Mouse (Mus musculus) adrenal gland, adult 18-20 months (tissue): ENCODE measurements around the gene Gtf2h3. TPM values are rescaled to one million over a fixed set of nuclear protein-coding genes. Genes with fewer than 3 reads are reported as not detected.
"Not testable (repeated sequence)": the region's sequence is repeated elsewhere in the genome, so short reads cannot be mapped to it uniquely, and the experiment has no call there.

ENCODE experiments used
- DNase-seq, 2 experiments: peaks; one replicate each; pipeline ENCODE4 v3.0.0; 2021 to 2022; ENCODE audit warnings: low spot score in 2 of 2
- total RNA-seq, 2 experiments: library from RNA; stranded (reverse); gene quantifications; 1 replicate in 1 of 2; 2 replicates in 1 of 2; pipeline ENCODE4 v1.2.3; 2021

The Gtf2h3 gene
- total RNA-seq, 2 experiments from 2014 or later, result 32.2 to 36.2 TPM

DNA sequence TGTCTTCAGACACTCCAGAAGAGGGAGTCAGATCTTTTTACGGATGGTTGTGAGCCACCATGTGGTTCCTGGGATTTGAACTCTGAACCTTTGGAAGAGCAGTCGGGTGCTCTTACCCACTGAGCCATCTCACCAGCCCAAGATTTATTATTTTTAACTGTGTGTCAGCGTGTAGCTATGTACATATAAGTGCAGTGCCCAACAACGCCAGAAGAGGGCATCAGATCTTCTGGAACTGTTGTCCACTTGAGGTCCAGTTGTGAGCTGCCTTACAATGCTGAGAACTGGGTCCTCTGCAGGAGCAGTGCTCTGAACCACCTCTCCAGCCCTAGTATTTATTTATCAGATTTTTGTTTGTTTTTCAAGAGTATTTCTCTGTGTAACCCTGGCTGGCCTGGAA lies 56.1 kb downstream of the Gtf2h3 start:
- not testable (repeated sequence) for DNase-seq

- DNase-seq, result no peak
These were observed 57.2 kb downstream of the Gtf2h3 start for GRCm38 (mm10) chr5:124636139-124636538.

DNA sequence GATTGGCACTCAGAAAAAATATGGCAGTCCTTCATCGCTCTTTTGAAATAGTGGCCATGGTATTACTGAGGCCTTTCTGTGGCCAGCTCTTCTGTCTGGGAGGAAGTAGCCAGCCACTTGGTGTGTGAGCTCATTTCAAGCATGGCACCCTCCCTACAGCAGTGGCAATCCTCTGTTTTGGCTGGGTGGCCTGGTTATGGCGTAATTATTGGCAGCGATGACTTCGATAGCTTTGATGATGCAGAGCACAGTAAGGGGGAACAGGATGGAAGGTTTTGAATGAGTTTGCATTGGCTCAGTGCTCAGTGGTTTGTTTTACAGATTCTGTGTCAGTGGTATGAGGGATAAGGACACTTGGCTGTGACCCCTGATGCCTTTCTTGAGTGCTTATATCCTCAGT lies 57.8 kb downstream of the Gtf2h3 start:
- no peak for DNase-seq

GRCm38 (mm10) chr5:124637300-124637699 lies 58.4 kb downstream of the Gtf2h3 start:
- no peak for DNase-seq

DNA sequence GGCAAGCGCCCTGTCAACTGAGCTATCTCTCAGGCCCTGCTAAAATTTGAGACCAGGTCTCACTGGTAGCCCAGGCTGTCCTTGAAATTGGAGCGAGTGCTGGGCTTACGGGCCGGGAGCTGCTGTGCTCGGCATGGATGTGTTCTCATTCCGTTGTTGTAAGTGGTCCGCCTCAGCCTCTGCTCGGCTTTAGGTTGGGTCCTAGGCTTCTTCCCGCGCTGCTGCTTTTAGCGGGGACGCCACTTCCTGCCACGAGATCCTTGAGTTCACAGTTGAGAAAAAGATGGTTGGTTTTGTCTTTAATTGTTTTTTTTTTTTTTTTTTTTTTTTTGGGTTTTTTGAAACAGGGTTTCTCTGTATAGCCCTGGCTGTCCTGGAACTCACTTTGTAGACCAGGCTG lies 58.9 kb downstream of the Gtf2h3 start:
- DNase-seq, result no peak

Other genes starting within 250 kb of the Gtf2h3 start
- gene Cdk2ap1, start 216.1 kb upstream of the Gtf2h3 start, total RNA-seq, result 100 to 1,000 TPM; 153 to 174 TPM
- gene Sbno1, start 153.1 kb upstream of the Gtf2h3 start, total RNA-seq, result 10 to 100 TPM; 93.2 to 93.4 TPM
- gene Kmt5a, start 139.2 kb upstream of the Gtf2h3 start, total RNA-seq, result 100 to 1,000 TPM; 141 to 218 TPM
- 10 to 100 TPM; 22.3 TPM for gene Rilpl2, start 100.8 kb upstream of the Gtf2h3 start, total RNA-seq
- gene Snrnp35, start 96.0 kb upstream of the Gtf2h3 start, total RNA-seq, result 10 to 100 TPM; 20.8 to 21.9 TPM
- gene Rilpl1, start 47.7 kb upstream of the Gtf2h3 start, total RNA-seq, result 10 to 100 TPM; 13.1 to 17.6 TPM
- 100 to 1,000 TPM; 214 to 218 TPM for gene Tmed2, start 38.4 kb upstream of the Gtf2h3 start, total RNA-seq
- 10 to 100 TPM; 13.2 to 15.3 TPM for gene Ddx55, start 26.3 kb upstream of the Gtf2h3 start, total RNA-seq
- 10 to 100 TPM; 40.0 to 45.5 TPM for gene Eif2b1, start within 50 bp of the Gtf2h3 start, total RNA-seq
- gene Atp6v0a2, start 49.4 kb downstream of the Gtf2h3 start, total RNA-seq, result 10 to 100 TPM; 77.5 to 90.9 TPM
- gene Dnah10, start 145.9 kb downstream of the Gtf2h3 start, total RNA-seq, result 1 to 10 TPM; 1.7 to 1.8 TPM